Mouse (Mus musculus): ENCODE results near the gene Ski. TPM values are rescaled to one million over a fixed set of nuclear protein-coding genes. Genes with fewer than 3 reads are reported as not detected.

Ski gene
- total and polyA plus RNA-seq, 2 experiments from 2014 or later = 8.4 to 63.1 TPM

DNA sequence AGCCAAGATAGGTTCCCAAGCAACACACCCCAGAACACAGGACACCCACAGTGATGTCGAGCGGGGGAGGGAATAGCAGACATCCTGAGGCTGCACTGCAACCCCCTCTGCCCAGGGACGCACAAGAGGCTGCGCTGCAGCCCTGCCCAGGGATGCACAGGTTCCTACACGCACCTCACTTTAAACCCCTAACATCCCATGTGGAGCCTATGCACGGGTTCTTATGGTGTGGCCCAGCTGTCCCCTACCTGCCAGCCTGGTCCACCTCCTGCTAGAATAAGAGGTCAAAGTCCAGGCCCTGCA is 8.7 kb downstream of the Ski start:
- Histone ChIP-seq H3K4me3 (ENCODE audit: low read depth, low read length) (no peak overlapping the region), H3K27ac (ENCODE audit: low read depth, low read length) (no peak overlapping the region), H3K9ac (replicated peaks; ENCODE audit: low read length, poor library complexity, severe bottlenecking) (no peak overlapping the region), H3K27me3 (ENCODE audit: insufficient read depth, low read length) (no peaks in the 10 kb centered on the region), H3K9me3 (ENCODE audit: low read length) (no peaks in the 10 kb centered on the region), H3K4me1 (ENCODE audit: insufficient read depth, low read length) (peaks cover 37% of the 10 kb centered on the region), H3K4me2 (ENCODE audit: low read depth, low read length, poor library complexity, severe bottlenecking) (no peak overlapping the region; the same call in 1 of the 2 replicates), H3K36me3 (ENCODE audit: insufficient read depth, low read length) (no peaks in the 10 kb centered on the region; the same call in 1 of the 2 replicates)
- DNase-seq (ENCODE audit: low spot score) (no peak), ATAC-seq (ENCODE audit: low FRiP score) (no peak)
- 62% methylated on average over 6 of the region's 6 CpGs for WGBS
- TF ChIP-seq CTCF (IDR thresholded peaks at IDR 0.05) = no peak

DNA sequence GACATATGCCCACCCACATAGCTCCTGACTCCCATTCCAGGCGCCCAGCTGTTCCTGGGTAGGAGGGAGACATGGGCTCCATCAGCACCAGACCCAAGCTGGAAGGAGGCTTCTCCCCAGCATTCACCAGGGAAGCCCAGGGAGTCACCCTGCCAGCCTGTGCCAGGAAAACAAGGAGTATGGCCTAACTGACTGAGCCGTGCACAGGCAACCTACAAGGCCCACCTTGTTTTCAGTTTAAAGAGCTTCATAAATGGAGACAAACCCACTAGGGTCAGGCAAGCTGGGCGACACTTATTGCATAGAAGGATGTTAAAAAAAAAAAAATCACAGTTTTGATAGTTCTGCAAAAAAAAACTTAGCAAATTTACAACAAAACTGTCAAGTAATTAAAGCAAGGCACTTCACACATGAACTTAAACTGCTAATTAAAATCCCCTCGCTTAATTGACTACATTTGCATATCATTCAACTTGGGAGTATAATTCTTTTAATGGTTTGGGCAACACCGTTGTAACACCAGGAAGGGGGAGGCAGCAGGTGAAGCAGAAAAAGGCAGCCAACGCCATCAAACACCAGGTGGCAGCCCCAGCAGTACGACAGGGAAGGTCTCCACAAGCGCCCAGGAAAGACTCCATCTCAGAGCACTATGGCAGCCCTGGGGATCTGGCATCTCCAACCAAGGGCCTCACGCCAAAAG is 9.2 kb downstream of the Ski start:
- peak; percentile 43 for TF ChIP-seq CTCF (IDR thresholded peaks at IDR 0.05)
- DNase-seq (ENCODE audit: low spot score) (peak; percentile 59), ATAC-seq (ENCODE audit: low FRiP score) (no peak)
- Histone ChIP-seq H3K4me1 (ENCODE audit: insufficient read depth, low read length) (peaks cover 32% of the 10 kb centered on the region), H3K27ac (ENCODE audit: low read depth, low read length) (no peak overlapping the region), H3K9ac (replicated peaks; ENCODE audit: low read length, poor library complexity, severe bottlenecking) (no peak overlapping the region), H3K27me3 (ENCODE audit: insufficient read depth, low read length) (no peaks in the 10 kb centered on the region), H3K4me3 (ENCODE audit: low read depth, low read length) (no peak overlapping the region), H3K9me3 (ENCODE audit: low read length) (no peaks in the 10 kb centered on the region), H3K36me3 (ENCODE audit: insufficient read depth, low read length) (no peaks in the 10 kb centered on the region; the same call in 1 of the 2 replicates), H3K4me2 (ENCODE audit: low read depth, low read length, poor library complexity, severe bottlenecking) (no peak overlapping the region; the same call in 1 of the 2 replicates)
- 42% methylated on average over 9 of the region's 9 CpGs for WGBS

DNA sequence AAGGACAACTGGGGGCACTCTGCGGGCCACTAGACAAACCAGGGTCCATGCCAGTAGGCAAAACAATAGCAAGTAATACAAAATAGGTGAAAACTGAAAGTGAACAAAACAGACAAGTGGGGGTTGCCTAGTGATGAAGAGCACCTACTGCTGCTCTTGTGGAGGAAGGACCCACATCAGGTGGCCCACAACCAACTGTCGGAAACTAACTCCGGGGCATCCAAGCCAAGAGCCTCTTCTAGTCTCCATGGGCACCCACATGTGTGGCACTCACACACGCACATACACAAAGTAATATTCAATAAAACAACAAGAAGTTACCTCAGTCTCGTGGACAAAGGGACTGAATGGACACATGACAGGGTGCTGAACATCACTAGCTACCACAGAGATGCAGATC is 12.9 kb downstream of the Ski start:
- peaks cover 10% of the 10 kb centered on the region for H3K4me1 ChIP-seq (ENCODE audit: insufficient read depth, low read length)
- no peak for ATAC-seq (ENCODE audit: low FRiP score)
- WGBS = 95% methylated on average over 5 of the region's 5 CpGs

DNA sequence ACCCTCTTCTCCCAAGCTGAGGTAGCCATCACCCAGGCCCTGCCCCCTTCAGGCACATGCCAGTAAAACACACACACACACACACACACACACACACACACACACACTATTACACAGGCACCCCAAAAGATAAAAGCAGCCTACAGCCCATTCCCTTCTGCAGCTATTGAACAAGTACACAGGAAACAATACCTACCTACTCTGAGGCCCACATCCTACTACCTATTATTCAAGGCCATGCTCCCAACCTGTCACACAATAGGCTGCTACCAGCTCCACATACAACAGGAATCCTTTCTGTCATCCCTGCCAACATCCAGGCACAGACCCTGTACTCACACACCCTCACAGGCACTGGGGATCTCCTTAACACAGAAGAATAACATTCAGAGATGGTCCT is 13.3 kb downstream of the Ski start:
- H3K36me3 ChIP-seq (ENCODE audit: insufficient read depth, low read length) = no peaks in the 10 kb centered on the region; the same call in 1 of the 2 replicates
- ATAC-seq (ENCODE audit: low FRiP score) = no peak
- H3K9me3 ChIP-seq (ENCODE audit: low read length) = no peaks in the 10 kb centered on the region
- TF ChIP-seq CTCF (IDR thresholded peaks at IDR 0.05) = no peak; the same call in 1 of the 2 replicates
- H3K27me3 ChIP-seq (ENCODE audit: insufficient read depth, low read length) = no peaks in the 10 kb centered on the region
- peaks cover 8% of the 10 kb centered on the region for H3K4me1 ChIP-seq (ENCODE audit: insufficient read depth, low read length)
- no peak overlapping the region for H3K9ac ChIP-seq (replicated peaks; ENCODE audit: low read length, poor library complexity, severe bottlenecking)
- no peak overlapping the region for H3K4me3 ChIP-seq (ENCODE audit: low read depth, low read length)
- DNase-seq (ENCODE audit: low spot score) = no peak
- no peak overlapping the region for H3K27ac ChIP-seq (ENCODE audit: low read depth, low read length)
- no peak overlapping the region for H3K4me2 ChIP-seq (ENCODE audit: low read depth, low read length, poor library complexity, severe bottlenecking)

More for the DNA sequence above, 12.9 kb downstream of the Ski start:
- Histone ChIP-seq H3K36me3 (ENCODE audit: insufficient read depth, low read length) (no peaks in the 10 kb centered on the region; the same call in 1 of the 2 replicates), H3K9ac (replicated peaks; ENCODE audit: low read length, poor library complexity, severe bottlenecking) (no peak overlapping the region), H3K9me3 (ENCODE audit: low read length) (no peaks in the 10 kb centered on the region), H3K4me2 (ENCODE audit: low read depth, low read length, poor library complexity, severe bottlenecking) (no peak overlapping the region), H3K27me3 (ENCODE audit: insufficient read depth, low read length) (no peaks in the 10 kb centered on the region), H3K27ac (ENCODE audit: low read depth, low read length) (no peak overlapping the region), H3K4me3 (ENCODE audit: low read depth, low read length) (no peak overlapping the region)
- DNase-seq (ENCODE audit: low spot score) = no peak
- TF ChIP-seq CTCF (IDR thresholded peaks at IDR 0.05) = no peak

DNA sequence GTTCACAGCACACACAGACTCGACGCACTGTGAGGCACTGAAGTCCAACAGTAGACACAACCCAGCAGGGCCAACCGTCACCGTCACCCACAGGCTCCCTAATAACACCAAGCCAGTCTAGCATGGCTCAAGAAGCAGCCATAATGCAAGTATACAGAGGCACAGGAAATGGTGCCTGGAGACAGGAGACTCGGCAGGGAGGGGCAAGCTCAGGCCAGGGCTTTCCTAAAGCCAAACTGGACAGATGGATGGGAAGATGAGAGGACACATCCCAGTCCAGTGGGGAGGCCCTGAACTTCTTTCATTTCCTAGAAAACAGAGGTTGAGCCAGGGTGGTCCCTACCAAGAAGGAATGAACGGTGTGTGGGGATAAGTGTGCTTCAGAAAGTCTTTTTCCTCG is 13.8 kb downstream of the Ski start:
- no peak for TF ChIP-seq CTCF (IDR thresholded peaks at IDR 0.05)
- peaks cover 3% of the 10 kb centered on the region; the same call in 1 of the 2 replicates for H3K4me1 ChIP-seq (ENCODE audit: insufficient read depth, low read length)
- no peak overlapping the region for H3K9ac ChIP-seq (replicated peaks; ENCODE audit: low read length, poor library complexity, severe bottlenecking)
- H3K36me3 ChIP-seq (ENCODE audit: insufficient read depth, low read length) = no peaks in the 10 kb centered on the region; the same call in 1 of the 2 replicates
- H3K4me3 ChIP-seq (ENCODE audit: low read depth, low read length) = no peak overlapping the region
- no peaks in the 10 kb centered on the region for H3K27me3 ChIP-seq (ENCODE audit: insufficient read depth, low read length)
- 67% methylated on average over 7 of the region's 7 CpGs for WGBS
- H3K4me2 ChIP-seq (ENCODE audit: low read depth, low read length, poor library complexity, severe bottlenecking) = no peak overlapping the region
- DNase-seq (ENCODE audit: low spot score) (no peak), ATAC-seq (ENCODE audit: low FRiP score) (no peak)
- H3K9me3 ChIP-seq (ENCODE audit: low read length) = no peaks in the 10 kb centered on the region
- no peak overlapping the region for H3K27ac ChIP-seq (ENCODE audit: low read depth, low read length)

DNA sequence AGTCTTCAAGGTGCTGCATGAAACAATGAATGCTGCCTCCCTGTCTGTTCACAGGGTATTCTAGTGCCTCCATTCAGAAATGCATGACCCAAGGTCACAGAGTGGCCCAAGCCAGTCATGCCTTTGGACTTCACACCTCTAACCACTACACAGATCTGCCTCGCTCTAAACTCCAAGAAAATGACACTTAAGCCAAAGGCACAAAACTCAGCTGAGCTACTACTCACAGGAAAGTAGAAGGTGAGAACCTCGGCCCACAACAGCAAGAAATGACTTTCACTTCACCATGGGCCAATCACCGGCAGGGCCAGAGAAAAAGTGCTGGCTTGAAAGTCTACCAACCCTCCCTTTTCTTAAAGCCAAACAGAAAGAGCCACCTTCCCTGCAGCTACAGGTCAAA is 14.6 kb downstream of the Ski start:
- H3K27me3 ChIP-seq (ENCODE audit: insufficient read depth, low read length) = no peaks in the 10 kb centered on the region
- H3K4me2 ChIP-seq (ENCODE audit: low read depth, low read length, poor library complexity, severe bottlenecking) = no peak overlapping the region
- no peak overlapping the region for H3K4me3 ChIP-seq (ENCODE audit: low read depth, low read length)
- no peaks in the 10 kb centered on the region for H3K9me3 ChIP-seq (ENCODE audit: low read length)
- WGBS = 69% methylated on average over 3 of the region's 3 CpGs
- H3K9ac ChIP-seq (replicated peaks; ENCODE audit: low read length, poor library complexity, severe bottlenecking) = no peak overlapping the region
- DNase-seq (ENCODE audit: low spot score) (no peak), ATAC-seq (ENCODE audit: low FRiP score) (no peak)
- no peak for TF ChIP-seq CTCF (IDR thresholded peaks at IDR 0.05)
- no peak overlapping the region for H3K27ac ChIP-seq (ENCODE audit: low read depth, low read length)
- H3K4me1 ChIP-seq (ENCODE audit: insufficient read depth, low read length) = no peaks in the 10 kb centered on the region
- no peaks in the 10 kb centered on the region; the same call in 1 of the 2 replicates for H3K36me3 ChIP-seq (ENCODE audit: insufficient read depth, low read length)

Measured in midbrain, postnatal 0 days (tissue).